ENCODE assay signal across 8 mouse cellular contexts in the genomic region with DNA sequence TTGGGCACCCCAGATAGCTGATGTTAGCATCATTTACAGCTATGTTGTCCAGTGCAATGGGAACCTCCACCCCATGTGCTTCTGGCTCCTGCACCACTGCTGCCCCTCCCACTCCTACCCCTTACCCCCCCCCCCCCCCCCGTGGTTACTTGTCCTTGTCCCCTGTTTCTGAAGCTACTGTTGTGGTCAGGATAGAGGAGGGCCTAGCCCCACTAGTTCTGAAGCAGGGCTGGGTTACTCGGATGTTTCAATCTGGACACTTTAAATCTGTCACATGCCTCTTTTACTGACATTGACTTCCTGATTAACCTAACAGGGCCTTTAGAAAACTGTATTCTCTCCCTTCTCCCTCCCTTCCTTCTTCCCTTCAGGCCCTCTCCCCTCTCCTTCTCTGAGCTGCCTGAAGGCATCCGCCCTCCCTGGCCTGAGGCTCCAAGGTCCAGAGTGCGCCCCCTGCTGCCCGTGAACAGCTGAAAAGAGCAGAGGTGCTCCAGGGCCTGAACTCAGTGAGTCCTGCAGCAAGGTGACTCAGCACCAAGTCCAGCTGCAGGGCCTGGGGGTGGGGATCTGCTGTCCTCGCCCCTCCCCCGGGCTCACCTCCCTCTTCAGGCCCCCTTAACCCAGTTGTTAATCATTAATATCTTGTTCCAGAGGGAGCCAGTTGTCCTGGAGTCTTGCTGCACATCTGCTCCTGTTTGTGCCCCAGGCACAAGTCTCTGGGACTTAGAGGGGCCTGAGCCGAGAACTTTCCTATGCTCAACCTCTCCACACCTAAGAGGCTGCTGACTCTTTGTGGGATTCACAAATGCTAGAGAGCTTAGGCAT. TPM values are rescaled to one million over a fixed set of nuclear protein-coding genes. Genes with fewer than 3 reads are reported as not detected.
A peak's percentile ranks its signal among the peaks of the same experiment; 100 is the strongest.
DNase-seq lines count a peak whose midpoint lies in the region; ATAC-seq lines count a peak whose summit lies in the region.

No protein-coding gene starts in this region.

- peak; percentile 84 to 86 for DNase-seq in B cell, adult 2 months
- DNase-seq in adrenal gland, postnatal 4 days (ENCODE audit: low spot score in 2 of 2), result peak; percentile 64 to 80
- peak; percentile 75 for DNase-seq in embryonic facial prominence, embryonic 14.5 days (ENCODE audit: low spot score)
- peak; percentile 89 for DNase-seq in liver
- DNase-seq in monocyte, adult 2 months (ENCODE audit: low read depth in 1 of 2, low spot score in 2 of 2), result peak; percentile 48 to 71
- DNase-seq in spleen, postnatal 36 days (ENCODE audit: low spot score in 2 of 2), result peak; percentile 73 to 79

- no peak for ATAC-seq in embryonic facial prominence, embryonic 14.5 days (ENCODE audit: low read depth)
- peak; percentile 85 for ATAC-seq in heart, embryonic 12.5 days (ENCODE audit: insufficient number of reproducible peaks, low FRiP score)
- peak; percentile 95 for ATAC-seq in kidney, embryonic 16.5 days (ENCODE audit: low FRiP score, low TSS enrichment)

- H3K27ac ChIP-seq in embryonic facial prominence, embryonic 14.5 days (replicated peaks; ENCODE audit: low read depth, low read length), result no peak overlapping the region
- no peak overlapping the region for H3K27ac ChIP-seq in heart, embryonic 12.5 days (ENCODE audit: poor library complexity, severe bottlenecking)
- peak overlapping the region; percentile 44 for H3K27ac ChIP-seq in kidney, embryonic 16.5 days (ENCODE audit: low read length)

- H3K4me2 ChIP-seq in embryonic facial prominence, embryonic 14.5 days (ENCODE audit: low read depth, low read length), result no peak overlapping the region
- H3K4me2 ChIP-seq in heart, embryonic 12.5 days, result no peak overlapping the region
- no peak overlapping the region for H3K4me2 ChIP-seq in kidney, embryonic 16.5 days (replicated peaks; ENCODE audit: low read depth, low read length)

- 16% methylated on average over 8 of the region's 8 CpGs for WGBS in embryonic facial prominence, embryonic 14.5 days
- 25% methylated on average over 8 of the region's 8 CpGs for WGBS in heart, embryonic 12.5 days
- WGBS in kidney, embryonic 16.5 days, result 15% methylated on average over 8 of the region's 8 CpGs

- H3K4me3 ChIP-seq in embryonic facial prominence, embryonic 14.5 days (ENCODE audit: low read depth, low read length), result no peak overlapping the region
- H3K4me3 ChIP-seq in heart, embryonic 12.5 days, result no peak overlapping the region
- H3K4me3 ChIP-seq in kidney, embryonic 16.5 days (ENCODE audit: low read length), result no peak overlapping the region

- no peak overlapping the region for H3K9ac ChIP-seq in embryonic facial prominence, embryonic 14.5 days (ENCODE audit: low read depth, low read length)
- H3K9ac ChIP-seq in heart, embryonic 12.5 days, result no peak overlapping the region
- H3K9ac ChIP-seq in kidney, embryonic 16.5 days (replicated peaks; ENCODE audit: low read length), result no peak overlapping the region

- H3K27me3 ChIP-seq in embryonic facial prominence, embryonic 14.5 days (replicated peaks; ENCODE audit: control insufficient read depth, insufficient read depth, low read length), result no peaks in the 10 kb centered on the region
- H3K27me3 ChIP-seq in heart, embryonic 12.5 days (replicated peaks), result no peaks in the 10 kb centered on the region
- no peaks in the 10 kb centered on the region for H3K27me3 ChIP-seq in kidney, embryonic 16.5 days (ENCODE audit: insufficient read depth, low read length)

- H3K36me3 ChIP-seq in embryonic facial prominence, embryonic 14.5 days (ENCODE audit: control insufficient read depth, insufficient read depth, low read length), result no peaks in the 10 kb centered on the region
- no peaks in the 10 kb centered on the region for H3K36me3 ChIP-seq in heart, embryonic 12.5 days
- H3K36me3 ChIP-seq in kidney, embryonic 16.5 days (ENCODE audit: insufficient read depth, low read length), result no peaks in the 10 kb centered on the region

- H3K9me3 ChIP-seq in embryonic facial prominence, embryonic 14.5 days (ENCODE audit: control insufficient read depth, low read length), result no peaks in the 10 kb centered on the region
- no peaks in the 10 kb centered on the region for H3K9me3 ChIP-seq in heart, embryonic 12.5 days (replicated peaks)
- no peaks in the 10 kb centered on the region for H3K9me3 ChIP-seq in kidney, embryonic 16.5 days (ENCODE audit: low read length)

- no peaks in the 10 kb centered on the region for H3K4me1 ChIP-seq in embryonic facial prominence, embryonic 14.5 days (ENCODE audit: control insufficient read depth, insufficient read depth, low read length)
- H3K4me1 ChIP-seq in heart, embryonic 12.5 days (replicated peaks), result no peaks in the 10 kb centered on the region
- peaks cover 12% of the 10 kb centered on the region for H3K4me1 ChIP-seq in kidney, embryonic 16.5 days (ENCODE audit: insufficient read depth, low read length)

RNA-seq across cellular contexts. Expression of a gene that starts 13.0 kb away (rescaled TPM):
- under 1 TPM; 0.45 to 0.56 TPM for total RNA-seq in adrenal gland, postnatal 4 days (2021)
- polyA plus RNA-seq in embryonic facial prominence, embryonic 14.5 days (2014; fragmentation: Nextera tagmentation; extraction: Ambion mirVana), result 5.0 and 6.0 TPM in 2 replicates
- polyA plus RNA-seq in heart, embryonic 12.5 days (2016; fragmentation: Nextera tagmentation; extraction: Ambion mirVana), result 1.3 and 1.7 TPM in 2 replicates
- polyA plus RNA-seq in kidney, embryonic 16.5 days (2015; fragmentation: Nextera tagmentation; extraction: Ambion mirVana), result 0.55 TPM in 2 replicates

RNA-seq across cellular contexts. Expression of a gene that starts 57.6 kb away (rescaled TPM):
- total RNA-seq in adrenal gland, postnatal 4 days (2021), result 10 to 100 TPM; 21.9 to 24.3 TPM
- polyA plus RNA-seq in embryonic facial prominence, embryonic 14.5 days (2014; fragmentation: Nextera tagmentation; extraction: Ambion mirVana), result 2.5 and 3.4 TPM in 2 replicates
- 4.8 and 5.0 TPM in 2 replicates for polyA plus RNA-seq in heart, embryonic 12.5 days (2016; fragmentation: Nextera tagmentation; extraction: Ambion mirVana)
- 1.6 and 2.0 TPM in 2 replicates for polyA plus RNA-seq in kidney, embryonic 16.5 days (2015; fragmentation: Nextera tagmentation; extraction: Ambion mirVana)
